Mouse (Mus musculus) left cerebral cortex, adult 9 months (tissue): ENCODE measurements around the gene Jdp2.

Experiments used
- DNase-seq, 2 experiments: peaks; one replicate each; pipeline ENCODE4 v3.0.0; 2022; ENCODE audit warnings: low spot score in 2 of 2

Gene Jdp2

GRCm38 (mm10) chr12:85686466-85687216 lies 87.8 kb downstream of the Jdp2 start, which contains the start of gene Batf:
TSS of gene Batf (plus strand) at chr12:85686669.
- no peak for DNase-seq

GRCm38 (mm10) chr12:85687217-85687533 lies 88.3 kb downstream of the Jdp2 start:
- DNase-seq = no peak

DNA sequence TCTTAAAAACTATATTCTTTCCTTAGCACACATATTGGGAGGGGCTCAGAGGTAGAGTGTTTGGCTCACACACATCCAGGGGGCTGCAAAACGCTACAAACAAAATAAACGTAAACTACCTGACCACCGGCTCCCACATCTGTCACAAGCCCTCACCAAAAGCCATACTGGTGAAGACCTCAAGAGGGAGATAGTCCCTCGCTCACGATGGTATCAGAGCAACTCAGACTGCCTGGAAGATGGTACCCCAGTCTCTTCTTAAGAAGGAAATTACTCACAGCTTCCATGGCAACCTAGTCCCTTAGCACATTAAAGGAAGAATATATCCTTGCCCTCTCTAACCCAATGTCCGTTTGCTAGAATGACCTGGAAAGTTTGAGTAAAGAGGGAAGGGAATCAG lies 89.0 kb downstream of the Jdp2 start:
- DNase-seq = no peak
